In the genomic region with DNA sequence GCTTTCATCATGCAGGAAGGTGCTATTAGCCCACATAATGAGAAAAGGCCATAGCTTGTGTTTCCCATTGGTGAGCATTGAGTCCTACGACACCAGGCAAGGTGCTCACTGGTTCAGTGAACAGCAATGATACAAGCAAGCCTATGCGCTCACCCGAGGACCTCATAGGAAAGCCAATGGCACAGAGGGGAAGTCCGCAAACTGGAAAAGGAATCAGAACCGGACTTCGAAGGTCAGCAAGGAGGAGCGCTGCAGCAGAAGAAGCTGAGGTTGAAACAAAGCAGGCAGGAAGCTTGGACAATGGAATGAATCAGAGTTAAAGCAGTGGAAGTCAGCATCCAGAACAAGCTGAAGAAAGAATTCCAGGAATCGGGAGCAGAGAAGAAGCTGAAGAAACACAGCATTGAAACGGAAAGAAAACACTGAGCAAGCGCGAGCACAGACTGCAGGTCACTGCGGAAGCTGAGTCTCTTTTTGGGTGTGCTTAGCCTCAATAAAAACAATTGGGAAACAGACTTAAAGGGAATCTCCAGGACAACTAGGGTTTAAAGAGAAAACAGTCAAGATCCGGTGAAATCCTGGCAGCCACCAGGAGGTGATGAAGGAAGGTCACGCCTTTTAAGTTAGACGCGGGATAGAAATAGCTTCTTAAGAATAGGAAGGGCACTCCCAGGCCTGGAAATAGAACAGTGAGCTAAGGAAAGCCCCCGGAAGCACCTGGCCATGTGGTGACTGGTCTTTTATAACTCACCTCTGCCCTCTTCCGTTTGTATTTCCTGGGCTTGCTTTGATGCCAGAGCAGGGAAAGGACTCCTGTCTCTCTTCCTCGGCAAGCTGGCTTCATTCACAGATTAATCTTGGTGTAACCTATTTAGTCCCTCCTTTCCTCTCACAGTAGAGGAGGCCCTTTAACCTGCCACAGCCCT, we compare ENCODE assay signal across 8 mouse cellular contexts.
A peak's percentile ranks its signal among the peaks of the same experiment; 100 is the strongest.
DNase-seq lines count a peak whose midpoint lies in the region; TF ChIP-seq lines count a peak whose summit lies in the region.

No protein-coding gene starts in this region.

- intact Hi-C loops in gastrocnemius, adult 2 months (cut with DNase I) = no loop called here

- DNase-seq in gastrocnemius, adult 2 months = no peak
- DNase-seq in gastrocnemius, adult 8-10 months (ENCODE audit: low spot score in 2 of 2) = no peak
- DNase-seq in heart, adult 9 months (ENCODE audit: low spot score in 2 of 2) = peak; percentile 64 to 86
- peak; percentile 64 for DNase-seq in kidney, postnatal 14 days
- peak; percentile 57 to 81 for DNase-seq in natural killer cell, adult 2 months (ENCODE audit: low spot score in 2 of 2)
- DNase-seq in urinary bladder, postnatal 10 days (ENCODE audit: low spot score) = no peak
- DNase-seq in frontal cortex, adult 2 months (ENCODE audit: extremely low spot score in 1 of 2, low spot score in 1 of 2) = no peak
- DNase-seq in left cerebral cortex, adult 18-20 months (ENCODE audit: low spot score in 2 of 2) = no peak

- H3K4me3 ChIP-seq in gastrocnemius, adult 2 months = peak overlapping the region; percentile 46

- no peak for TF ChIP-seq CTCF in gastrocnemius, adult 2 months (IDR thresholded peaks at IDR 0.05)

- peak overlapping the region; percentile 65 for H3K27ac ChIP-seq in gastrocnemius, adult 2 months

Comparison
In these comparisons a context has a peak if more than half of its experiments do, and no peak if none do; other contexts are left out.
1. DNase-seq: peak in heart, adult 9 months (2 of 2), kidney, postnatal 14 days (single experiment) and natural killer cell, adult 2 months (2 of 2); none in gastrocnemius, adult 2 months (single experiment), gastrocnemius, adult 8-10 months (0 of 2), urinary bladder, postnatal 10 days (single experiment), frontal cortex, adult 2 months (0 of 2) and left cerebral cortex, adult 18-20 months (0 of 2).